Mouse (Mus musculus) mouse trophoblast stem cell (cell line): ENCODE measurements around the gene Scd2.
"Not testable (repeated sequence)": the region's sequence is repeated elsewhere in the genome, so short reads cannot be mapped to it uniquely, and the experiment has no call there.

Experiments
- in situ Hi-C, 2 experiments: fragments of 300-500 bp; cut with MseI, MboI; formaldehyde crosslinking; loops; 2 replicates in 1 of 2; 3 replicates in 1 of 2; pipeline ENCODE4 v1.15.1; 2025

The Scd2 gene

GRCm38 (mm10) chr19:44310814-44311213, 17.3 kb downstream of the Scd2 start:
- in situ Hi-C loops, result no loop called here

GRCm38 (mm10) chr19:44311306-44312006, 18.0 kb downstream of the Scd2 start:
- in situ Hi-C loops, result no loop called here

- in situ Hi-C loops, result no loop called here
Observed at GRCm38 (mm10) chr19:44312007-44312360, 18.5 kb downstream of the Scd2 start.

GRCm38 (mm10) chr19:44313066-44313465, 19.6 kb downstream of the Scd2 start:
- in situ Hi-C loops, result no loop called here

GRCm38 (mm10) chr19:44314327-44314759, 20.9 kb downstream of the Scd2 start:
- in situ Hi-C loops, result no loop called here

- in situ Hi-C loops, result loop anchor here in 1 of 2 experiments (5.0 kb wide), 1 partner anchor 47 kb away; no protein-coding TSS in a partner anchor
Observed at GRCm38 (mm10) chr19:44314871-44315414, 21.5 kb downstream of the Scd2 start.

- in situ Hi-C loops, result loop anchor here in 1 of 2 experiments (5.0 kb wide), 1 partner anchor 45 kb away; no protein-coding TSS in a partner anchor
Observed at GRCm38 (mm10) chr19:44316752-44317315, 23.4 kb downstream of the Scd2 start.

GRCm38 (mm10) chr19:44317391-44317790, 23.9 kb downstream of the Scd2 start:
- in situ Hi-C loops, result loop anchor here in 1 of 2 experiments (5.0 kb wide), 1 partner anchor 45 kb away; no protein-coding TSS in a partner anchor

GRCm38 (mm10) chr19:44318545-44318944, 25.1 kb downstream of the Scd2 start:
- in situ Hi-C loops, result loop anchor here in 1 of 2 experiments (5.0 kb wide), 1 partner anchor 44 kb away; no protein-coding TSS in a partner anchor

- in situ Hi-C loops, result no loop called here
Observed at GRCm38 (mm10) chr19:44320316-44320715, 26.8 kb downstream of the Scd2 start.

GRCm38 (mm10) chr19:44321201-44321600, 27.7 kb downstream of the Scd2 start:
- in situ Hi-C loops, result no loop called here

- in situ Hi-C loops, result no loop called here
Observed at GRCm38 (mm10) chr19:44321631-44322030, 28.2 kb downstream of the Scd2 start.

- in situ Hi-C loops, result no loop called here
Observed at GRCm38 (mm10) chr19:44329566-44329965, 36.1 kb downstream of the Scd2 start.

- in situ Hi-C loops, result not testable (repeated sequence)
Observed at GRCm38 (mm10) chr19:44331128-44331527, 37.7 kb downstream of the Scd2 start.

GRCm38 (mm10) chr19:44331911-44332310, 38.4 kb downstream of the Scd2 start:
- in situ Hi-C loops, result no loop called here

GRCm38 (mm10) chr19:44332326-44332725, 38.9 kb downstream of the Scd2 start:
- in situ Hi-C loops, result no loop called here

- in situ Hi-C loops, result no loop called here
Observed at GRCm38 (mm10) chr19:44332833-44333623, 39.6 kb downstream of the Scd2 start, which contains the start of gene Scd4. Gene Scd4 (plus strand): TSS chr19:44333092.

GRCm38 (mm10) chr19:44333991-44334390, 40.5 kb downstream of the Scd2 start:
- in situ Hi-C loops, result no loop called here

GRCm38 (mm10) chr19:44335876-44336662, 42.6 kb downstream of the Scd2 start:
- in situ Hi-C loops, result no loop called here

GRCm38 (mm10) chr19:44349689-44350088, 56.2 kb downstream of the Scd2 start:
- in situ Hi-C loops, result no loop called here

GRCm38 (mm10) chr19:44351756-44352155, 58.3 kb downstream of the Scd2 start:
- in situ Hi-C loops, result no loop called here
